Mouse (Mus musculus) forebrain, embryonic 13.5 days (tissue): ENCODE measurements around the gene Col6a6. TPM values are rescaled to one million over a fixed set of nuclear protein-coding genes. Genes with fewer than 3 reads are reported as not detected.
A peak's percentile ranks its signal among the peaks of the same experiment; 100 is the strongest.

ENCODE experiments used
- ATAC-seq: fragments of 200-750 bp; cut with Nextera tagmentation; 2 replicates; pipeline ENCODE4 v1.8.0; 2017
- H3K27ac ChIP-seq: fragments of 300-500 bp; sonication (generic); 2 replicates; pipeline ENCODE4 v1.5.1; 2015; ENCODE audit warnings: inconsistent platforms, mild to moderate bottlenecking, moderate library complexity
- H3K27me3 ChIP-seq: fragments of 300-500 bp; sonication (generic); 2 replicates; pipeline ENCODE4 v1.6.1; 2015; ENCODE audit warnings: mild to moderate bottlenecking, inconsistent platforms
- H3K36me3 ChIP-seq: fragments of 300-500 bp; sonication (generic); 2 replicates; pipeline ENCODE4 v1.6.1; 2015; ENCODE audit warnings: mild to moderate bottlenecking, inconsistent platforms; ENCODE audit not compliant: poor library complexity, severe bottlenecking
- H3K4me1 ChIP-seq: fragments of 300-500 bp; sonication (generic); 2 replicates; pipeline ENCODE4 v1.6.1; 2015; ENCODE audit warnings: inconsistent platforms
- H3K4me2 ChIP-seq: fragments of 300-500 bp; sonication (generic); 2 replicates; pipeline ENCODE4 v1.6.1; 2015; ENCODE audit warnings: inconsistent platforms, mild to moderate bottlenecking, moderate library complexity
- H3K4me3 ChIP-seq: fragments of 300-500 bp; sonication (generic); 2 replicates; pipeline ENCODE4 v1.5.1; 2015; ENCODE audit warnings: mild to moderate bottlenecking, inconsistent platforms
- H3K9ac ChIP-seq: fragments of 300-500 bp; sonication (generic); 2 replicates; pipeline ENCODE4 v1.6.1; 2015; ENCODE audit warnings: mild to moderate bottlenecking, inconsistent platforms
- H3K9me3 ChIP-seq: fragments of 300-500 bp; sonication (generic); replicated peaks from 2 replicates; pipeline ENCODE4 v1.6.1; 2016; ENCODE audit warnings: inconsistent platforms
- WGBS: fragments of 180-500 bp; shearing (Covaris S2); methylation state at CpG from one replicate; pipeline ENCODE4 v1.1.7; 2015; 5-methylcytosine and 5-hydroxymethylcytosine counted together
- polyA plus RNA-seq: library from polyadenylated mRNA; unstranded; fragments of >200 nt; fragmentation: Nextera tagmentation; extraction: Ambion mirVana; gene quantifications from 2 replicates; pipeline ENCODE4 v1.2.1, GENCODE M21; 2015

The Col6a6 gene
- polyA plus RNA-seq, 1 experiment from 2014 or later, result 0.03 TPM

DNA sequence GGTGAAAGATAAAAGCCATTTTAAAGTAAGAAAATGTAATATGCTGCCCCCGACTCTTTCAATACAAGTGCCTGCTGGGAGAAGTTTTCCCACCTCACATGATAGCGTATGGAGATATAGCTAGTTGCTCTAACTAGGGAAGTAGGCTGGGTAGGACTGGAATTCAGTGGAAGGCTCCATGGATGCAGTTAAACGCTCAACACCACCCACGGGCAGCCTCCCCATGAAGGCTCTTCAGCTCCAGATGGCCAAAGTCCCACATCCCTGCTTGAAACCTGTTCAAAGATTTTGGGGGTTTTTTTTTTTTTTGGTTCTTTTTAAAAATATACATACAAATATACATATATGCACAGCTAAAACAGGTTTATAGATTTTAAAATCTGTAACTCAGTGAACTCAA, 107.5 kb downstream of the Col6a6 start:
- Histone ChIP-seq H3K27ac (no peak overlapping the region), H3K27me3 (no peaks in the 10 kb centered on the region), H3K4me2 (no peak overlapping the region), H3K9me3 (no peaks in the 10 kb centered on the region), H3K9ac (no peak overlapping the region), H3K4me1 (0 out of 2 replicates have a peak, but pooled peaks cover 7% of the 10 kb centered on the region), H3K36me3 (no peaks in the 10 kb centered on the region), H3K4me3 (no peak overlapping the region)
- WGBS, result 86% methylated on average over 4 of the region's 4 CpGs
- ATAC-seq, result no peak

DNA sequence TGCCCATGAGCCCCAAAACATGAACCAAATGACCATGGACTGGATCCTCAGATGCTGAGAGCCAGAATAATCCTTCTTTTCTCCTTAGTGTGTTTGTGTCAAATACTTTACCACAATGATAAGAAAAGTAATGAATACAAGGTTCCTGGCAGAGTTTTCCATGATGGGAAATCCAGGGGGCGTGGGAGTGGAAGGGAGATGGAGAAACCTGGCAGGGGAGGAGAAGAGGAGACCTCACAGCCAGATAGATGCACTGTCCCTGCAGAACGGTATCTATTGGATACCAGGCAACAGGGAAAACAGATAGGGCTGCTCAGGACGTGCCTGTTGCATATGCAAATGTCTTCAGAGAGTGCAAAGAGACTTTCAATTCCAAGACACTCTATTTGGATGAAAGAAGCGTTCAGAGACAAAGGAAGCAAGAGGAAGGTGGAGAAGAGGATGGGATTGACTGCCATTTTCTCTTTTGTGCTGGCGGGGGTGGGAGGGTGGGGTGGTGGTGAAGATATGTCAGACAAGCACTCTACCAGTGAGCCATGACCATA, 108.0 kb downstream of the Col6a6 start:
- no peak overlapping the region for H3K4me3 ChIP-seq
- H3K27ac ChIP-seq, result no peak overlapping the region
- H3K27me3 ChIP-seq, result no peaks in the 10 kb centered on the region
- 0 out of 2 replicates have a peak, but pooled peaks cover 7% of the 10 kb centered on the region for H3K4me1 ChIP-seq
- ATAC-seq, result no peak
- no peaks in the 10 kb centered on the region for H3K36me3 ChIP-seq
- no peaks in the 10 kb centered on the region for H3K9me3 ChIP-seq
- H3K4me2 ChIP-seq, result no peak overlapping the region
- WGBS, result 54% methylated on average over 5 of the region's 5 CpGs
- H3K9ac ChIP-seq, result no peak overlapping the region

DNA sequence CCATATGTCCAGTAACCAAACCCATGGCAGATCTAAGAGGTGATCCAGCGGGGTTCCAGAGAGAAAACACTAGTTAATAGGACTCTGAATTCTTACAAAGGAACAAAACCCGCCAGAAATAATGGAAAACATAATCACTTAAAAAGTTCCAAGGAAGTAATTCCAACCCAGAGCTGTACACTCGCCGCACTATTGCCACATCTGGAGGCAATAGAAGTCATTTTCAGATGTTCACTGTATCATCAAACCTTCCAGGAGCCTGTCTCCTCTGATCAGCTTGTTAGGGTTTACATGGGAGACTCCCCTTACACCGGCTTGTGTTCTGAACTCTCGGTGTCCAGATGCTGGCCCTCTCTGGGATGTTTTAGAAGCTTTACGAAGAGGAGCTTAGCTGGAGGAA, 108.6 kb downstream of the Col6a6 start:
- ATAC-seq, result no peak
- no peak overlapping the region for H3K4me2 ChIP-seq
- no peaks in the 10 kb centered on the region for H3K36me3 ChIP-seq
- H3K9me3 ChIP-seq, result no peaks in the 10 kb centered on the region
- H3K27me3 ChIP-seq, result no peaks in the 10 kb centered on the region
- no peak overlapping the region for H3K27ac ChIP-seq
- H3K4me1 ChIP-seq, result 0 out of 2 replicates have a peak, but pooled peaks cover 7% of the 10 kb centered on the region
- no peak overlapping the region for H3K9ac ChIP-seq
- H3K4me3 ChIP-seq, result no peak overlapping the region
- WGBS, result 83% methylated on average over 7 of the region's 7 CpGs

DNA sequence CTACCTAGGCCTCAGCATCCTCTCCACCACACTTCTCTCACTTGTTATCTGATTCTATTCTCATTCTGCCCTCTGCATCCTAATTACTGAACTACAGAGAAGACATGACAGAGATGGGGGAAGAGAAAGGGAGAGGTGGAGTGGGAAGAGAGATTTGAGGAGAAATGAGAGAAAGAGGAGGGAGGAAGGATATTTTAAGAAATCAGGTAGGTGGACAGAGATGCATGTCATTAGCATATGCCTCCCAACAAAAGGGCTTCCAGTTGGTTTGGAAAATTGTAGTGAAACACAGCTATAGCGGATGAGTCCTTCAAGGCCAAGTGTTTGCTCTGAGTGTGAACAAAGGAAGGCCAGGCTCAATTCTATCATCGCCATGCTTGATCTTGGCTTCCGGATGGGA, 115.9 kb downstream of the Col6a6 start:
- ATAC-seq, result no peak
- no peaks in the 10 kb centered on the region for H3K4me1 ChIP-seq
- 91% methylated on average over 3 of the region's 3 CpGs for WGBS
- no peak overlapping the region for H3K4me3 ChIP-seq
- H3K36me3 ChIP-seq, result no peaks in the 10 kb centered on the region
- no peak overlapping the region for H3K9ac ChIP-seq
- H3K9me3 ChIP-seq, result no peaks in the 10 kb centered on the region
- no peak overlapping the region for H3K27ac ChIP-seq
- H3K27me3 ChIP-seq, result no peaks in the 10 kb centered on the region
- H3K4me2 ChIP-seq, result no peak overlapping the region

DNA sequence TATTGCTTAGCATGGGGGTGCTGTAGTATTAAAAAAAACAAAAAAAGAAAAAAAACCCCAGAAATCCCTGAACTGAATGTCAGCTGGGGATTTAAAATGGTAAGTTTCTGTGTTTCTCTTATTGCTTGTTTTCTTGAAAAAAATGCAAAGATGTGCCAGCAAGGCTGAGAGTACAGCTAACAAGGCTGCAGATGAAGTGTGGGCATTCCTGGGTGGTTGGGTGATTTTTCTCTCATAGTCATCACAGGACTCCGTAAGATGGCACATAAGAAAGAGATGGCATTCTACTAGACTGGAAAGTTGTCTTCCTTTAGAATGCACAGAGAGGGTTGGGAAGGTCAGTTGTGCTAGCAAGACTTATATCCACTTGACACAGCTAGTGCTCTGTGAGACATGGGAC, 122.9 kb downstream of the Col6a6 start:
- no peak overlapping the region for H3K4me2 ChIP-seq
- H3K9ac ChIP-seq, result no peak overlapping the region
- no peaks in the 10 kb centered on the region for H3K9me3 ChIP-seq
- ATAC-seq, result no peak
- H3K4me3 ChIP-seq, result no peak overlapping the region
- H3K4me1 ChIP-seq, result no peaks in the 10 kb centered on the region
- no peaks in the 10 kb centered on the region for H3K36me3 ChIP-seq
- 90% methylated on average over 1 of the region's 1 CpGs for WGBS
- H3K27me3 ChIP-seq, result no peaks in the 10 kb centered on the region
- no peak overlapping the region for H3K27ac ChIP-seq

DNA sequence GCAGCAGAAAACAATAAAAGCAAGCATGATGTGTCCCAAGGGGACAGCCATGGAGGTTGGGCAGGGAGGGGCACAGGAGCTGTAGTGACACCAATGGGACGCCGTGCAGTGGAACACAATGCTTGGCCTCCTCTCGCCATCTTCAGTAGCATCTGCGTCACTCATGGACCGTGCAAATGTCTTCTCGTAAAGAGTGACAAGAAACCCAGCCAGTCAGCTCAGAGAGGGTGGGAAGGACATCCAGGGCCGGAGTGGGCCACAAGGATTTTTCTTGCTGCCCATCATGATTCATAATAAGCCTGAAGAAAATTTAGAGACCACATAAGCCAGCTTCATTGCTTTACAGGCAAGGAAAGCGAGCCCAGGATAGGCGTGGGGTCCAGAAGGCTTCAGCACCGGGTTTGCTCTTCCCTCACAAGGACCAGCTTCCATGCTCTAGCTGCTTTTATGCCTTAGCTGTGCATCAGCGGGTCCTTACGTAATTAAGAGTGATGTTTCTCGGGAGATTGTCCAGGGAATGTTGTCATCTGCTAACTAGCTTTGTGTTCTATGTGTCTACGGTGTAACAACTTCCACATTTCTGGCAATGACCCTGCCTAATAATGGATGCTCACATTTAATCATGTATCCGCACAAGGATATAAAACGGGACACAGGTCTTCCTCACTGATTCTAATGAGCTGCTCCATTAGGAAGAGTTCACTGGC, 123.6 kb downstream of the Col6a6 start:
- WGBS, result 82% methylated on average over 16 of the region's 16 CpGs
- Histone ChIP-seq H3K36me3 (no peaks in the 10 kb centered on the region), H3K9ac (no peak overlapping the region), H3K4me2 (no peak overlapping the region), H3K9me3 (no peaks in the 10 kb centered on the region), H3K4me1 (no peaks in the 10 kb centered on the region), H3K27me3 (no peaks in the 10 kb centered on the region), H3K4me3 (no peak overlapping the region), H3K27ac (no peak overlapping the region)
- ATAC-seq, result no peak

DNA sequence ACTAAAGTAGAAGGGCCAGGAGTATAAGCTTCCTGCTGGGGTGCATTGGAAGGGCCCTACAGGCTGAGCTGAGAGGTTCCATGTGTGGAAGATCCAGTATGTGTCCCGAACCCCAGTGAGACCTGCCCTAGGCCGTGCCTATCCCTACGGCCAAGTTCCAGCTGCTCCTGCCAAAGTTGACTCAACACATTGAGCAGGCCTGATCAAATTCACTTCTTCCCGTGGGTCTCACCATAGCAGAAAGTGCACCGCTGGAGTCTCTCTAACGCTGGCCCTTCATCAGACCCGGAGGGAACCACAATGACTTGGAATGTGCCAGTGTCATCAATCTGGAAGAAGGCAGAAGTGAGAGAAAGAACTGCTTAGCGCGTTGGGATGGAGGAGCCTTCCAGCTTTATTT, 126.0 kb downstream of the Col6a6 start:
- no peak overlapping the region for H3K4me3 ChIP-seq
- WGBS, result 85% methylated on average over 9 of the region's 9 CpGs
- H3K27ac ChIP-seq, result no peak overlapping the region
- no peaks in the 10 kb centered on the region for H3K36me3 ChIP-seq
- H3K4me2 ChIP-seq, result no peak overlapping the region
- H3K9ac ChIP-seq, result no peak overlapping the region
- H3K4me1 ChIP-seq, result no peaks in the 10 kb centered on the region
- H3K27me3 ChIP-seq, result no peaks in the 10 kb centered on the region
- H3K9me3 ChIP-seq, result no peaks in the 10 kb centered on the region
- no peak for ATAC-seq

DNA sequence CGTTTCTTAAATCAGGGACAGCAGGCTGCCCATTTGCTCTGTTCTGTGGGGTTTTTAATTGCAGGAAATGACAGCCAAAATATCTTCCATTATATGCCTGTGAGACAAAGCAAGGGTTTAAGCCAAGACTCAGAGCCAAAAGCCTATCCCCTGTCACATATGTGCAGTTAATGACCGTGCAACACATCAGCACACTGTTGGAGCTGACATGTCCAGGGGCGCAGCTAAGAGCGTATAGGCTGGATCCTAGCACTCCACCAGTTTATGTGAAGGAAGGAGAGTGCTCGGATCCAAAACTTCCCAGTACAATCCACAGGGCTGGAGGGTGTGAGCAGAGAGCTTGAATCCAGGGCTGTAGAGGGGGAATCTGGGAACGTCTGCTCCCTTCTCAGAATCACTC, 127.3 kb downstream of the Col6a6 start:
- no peak overlapping the region for H3K27ac ChIP-seq
- no peak overlapping the region for H3K9ac ChIP-seq
- H3K4me2 ChIP-seq, result no peak overlapping the region
- H3K36me3 ChIP-seq, result no peaks in the 10 kb centered on the region
- no peak overlapping the region for H3K4me3 ChIP-seq
- H3K27me3 ChIP-seq, result no peaks in the 10 kb centered on the region
- no peaks in the 10 kb centered on the region for H3K4me1 ChIP-seq
- ATAC-seq, result no peak
- 85% methylated on average over 6 of the region's 6 CpGs for WGBS
- H3K9me3 ChIP-seq, result no peaks in the 10 kb centered on the region

DNA sequence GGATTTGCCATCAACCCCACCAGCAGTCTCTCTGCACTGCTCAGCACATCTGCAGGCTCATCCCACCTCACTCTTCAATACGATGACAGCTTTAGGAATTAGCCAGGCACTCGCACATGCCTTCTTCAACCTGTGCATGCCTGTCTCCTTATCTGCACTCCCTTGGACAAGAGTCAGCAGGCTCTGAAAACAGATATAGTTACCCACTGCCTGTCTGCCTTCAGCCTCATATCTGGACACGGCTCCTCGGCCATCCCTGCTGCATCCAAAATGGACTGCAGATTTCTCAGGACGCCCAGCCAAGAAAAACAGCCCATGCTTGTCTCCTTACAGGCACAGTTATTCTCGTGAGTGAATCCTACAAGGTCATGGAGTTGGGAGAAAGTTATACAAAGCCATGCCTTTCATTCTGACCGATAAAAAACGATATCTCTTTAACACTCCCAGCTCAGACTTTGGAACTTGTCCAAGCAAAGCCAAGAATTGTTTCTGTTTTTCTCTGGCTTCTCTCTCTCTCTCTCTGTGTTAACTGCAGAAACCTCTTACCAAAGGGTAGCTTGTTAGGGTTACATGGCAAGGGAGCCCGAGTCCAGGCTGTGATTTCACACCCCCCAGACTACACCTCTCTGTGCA, 130.1 kb downstream of the Col6a6 start:
- H3K9me3 ChIP-seq, result no peaks in the 10 kb centered on the region
- WGBS, result 81% methylated on average over 9 of the region's 9 CpGs
- no peaks in the 10 kb centered on the region for H3K4me1 ChIP-seq
- H3K4me2 ChIP-seq, result no peak overlapping the region
- no peaks in the 10 kb centered on the region for H3K27me3 ChIP-seq
- H3K9ac ChIP-seq, result no peak overlapping the region
- no peak for ATAC-seq
- H3K36me3 ChIP-seq, result no peaks in the 10 kb centered on the region
- no peak overlapping the region for H3K4me3 ChIP-seq
- no peak overlapping the region for H3K27ac ChIP-seq

DNA sequence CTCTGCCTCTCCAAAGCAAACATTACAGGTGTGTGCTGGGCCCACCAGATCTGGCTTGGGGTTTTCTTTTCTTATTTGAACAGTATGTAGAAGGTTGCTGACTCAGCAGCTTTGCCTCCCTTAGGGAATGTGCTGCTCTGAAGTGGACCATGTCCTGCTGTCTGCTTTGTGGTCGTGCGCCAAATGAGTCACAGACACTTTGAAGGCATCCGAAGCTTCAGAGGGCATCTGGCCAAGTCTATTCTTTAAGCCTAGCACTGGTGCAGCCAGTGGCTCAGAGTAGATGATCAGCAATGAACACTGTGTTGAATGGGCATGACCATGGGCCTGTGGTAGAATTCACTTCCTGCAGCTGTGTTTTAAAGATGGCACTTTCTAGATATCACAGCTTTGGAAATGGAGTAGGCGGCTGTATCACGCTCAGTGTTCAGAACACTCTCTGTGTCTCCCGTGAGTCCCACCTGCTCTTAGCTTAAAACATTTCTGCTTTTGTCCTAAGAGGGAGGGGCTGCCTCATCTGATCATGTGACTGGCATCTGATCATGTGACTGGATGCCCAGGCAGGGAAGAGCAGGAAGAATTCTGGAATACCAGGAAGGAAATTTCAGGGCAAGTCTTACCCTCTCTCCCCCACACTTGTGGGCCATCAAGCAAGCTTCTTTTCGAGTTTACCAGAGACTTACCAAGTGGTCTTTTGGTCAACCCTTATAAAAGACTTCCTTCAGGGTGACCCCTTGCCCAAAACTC, 131.0 kb downstream of the Col6a6 start:
- no peak for ATAC-seq
- H3K4me3 ChIP-seq, result no peak overlapping the region

DNA sequence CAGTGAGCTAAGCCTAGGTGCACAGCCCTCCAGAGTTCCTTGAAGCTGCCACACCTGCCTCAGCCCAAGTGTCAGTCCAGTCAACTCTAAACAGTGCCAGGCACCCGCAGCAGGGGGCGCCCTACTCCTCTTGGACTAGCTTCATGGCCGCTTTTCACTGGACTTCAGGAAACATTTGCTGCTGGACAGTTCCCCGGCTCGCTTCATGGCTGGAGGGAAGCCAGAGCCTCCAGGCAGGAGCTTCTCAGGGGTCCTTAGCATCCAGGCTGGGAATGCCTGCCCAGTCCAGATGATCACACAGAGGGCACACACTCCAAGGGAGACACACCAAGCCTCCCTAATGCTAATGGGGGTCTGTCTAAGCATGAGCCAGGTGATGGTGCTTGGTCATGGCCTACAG, 134.1 kb downstream of the Col6a6 start:
- ATAC-seq, result peak; percentile 53; the same call in 1 of the 2 replicates
- H3K36me3 ChIP-seq, result peaks cover 5% of the 10 kb centered on the region
- no peak overlapping the region for H3K4me2 ChIP-seq
- 0 out of 2 replicates have a peak, but pooled peaks cover 2% of the 10 kb centered on the region for H3K4me1 ChIP-seq
- no peak overlapping the region for H3K4me3 ChIP-seq
- H3K9ac ChIP-seq, result no peak overlapping the region
- WGBS, result 4% methylated on average over 5 of the region's 5 CpGs
- no peaks in the 10 kb centered on the region for H3K9me3 ChIP-seq
- no peaks in the 10 kb centered on the region for H3K27me3 ChIP-seq
- no peak overlapping the region; the same call in 1 of the 2 replicates for H3K27ac ChIP-seq

More for the DNA sequence above, 131.0 kb downstream of the Col6a6 start:
- H3K4me1 ChIP-seq, result no peaks in the 10 kb centered on the region
- no peak overlapping the region for H3K4me2 ChIP-seq
- WGBS, result 82% methylated on average over 7 of the region's 7 CpGs
- no peaks in the 10 kb centered on the region for H3K27me3 ChIP-seq
- H3K9ac ChIP-seq, result no peak overlapping the region
- H3K9me3 ChIP-seq, result no peaks in the 10 kb centered on the region
- no peak overlapping the region for H3K27ac ChIP-seq
- H3K36me3 ChIP-seq, result no peaks in the 10 kb centered on the region

DNA sequence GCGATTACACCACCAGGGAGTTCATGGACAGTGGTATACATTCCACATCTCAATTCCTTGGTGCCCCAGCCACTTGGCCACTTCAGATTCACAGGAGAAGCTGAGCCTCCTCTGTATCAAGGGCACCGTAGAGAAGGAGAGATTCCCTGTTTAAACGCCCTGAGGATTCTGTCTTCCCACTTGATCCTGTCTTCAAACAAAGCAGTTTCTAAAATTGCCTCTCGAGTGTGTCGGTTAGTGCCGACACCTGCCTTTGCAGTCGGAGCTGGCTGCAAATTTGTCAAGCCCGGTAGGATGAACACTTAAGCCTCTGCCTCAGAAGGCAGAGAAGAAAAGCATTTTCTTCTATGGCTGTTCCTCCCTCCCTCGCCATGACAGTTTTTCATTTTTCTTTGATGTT, 134.9 kb downstream of the Col6a6 start:
- H3K4me3 ChIP-seq, result no peak overlapping the region
- no peak for ATAC-seq
- WGBS, result 81% methylated on average over 9 of the region's 9 CpGs
- no peaks in the 10 kb centered on the region for H3K27me3 ChIP-seq
- H3K4me1 ChIP-seq, result 0 out of 2 replicates have a peak, but pooled peaks cover 2% of the 10 kb centered on the region
- no peak overlapping the region for H3K4me2 ChIP-seq
- no peaks in the 10 kb centered on the region for H3K9me3 ChIP-seq
- no peak overlapping the region; the same call in 1 of the 2 replicates for H3K27ac ChIP-seq
- H3K9ac ChIP-seq, result no peak overlapping the region
- peaks cover 12% of the 10 kb centered on the region for H3K36me3 ChIP-seq
